Mouse (Mus musculus) kidney, postnatal 0 days (tissue): ENCODE results near the gene Timm9. TPM values are rescaled to one million over a fixed set of nuclear protein-coding genes. Genes with fewer than 3 reads are reported as not detected.

ENCODE experiments used
- ATAC-seq: fragments of 200-750 bp; cut with Nextera tagmentation; replicated peaks from 2 replicates; pipeline ENCODE4 v1.8.0; 2017; ENCODE audit warnings: low read depth, moderate number of reproducible peaks, moderate TSS enrichment, moderate library complexity; ENCODE audit not compliant: low FRiP score
- DNase-seq: peaks from one replicate; pipeline ENCODE4 v3.0.0-alpha.2; 2016; ENCODE audit warnings: low spot score
- H3K27ac ChIP-seq: fragments of 300-500 bp; sonication (generic); 2 replicates; pipeline ENCODE4 v1.5.1; 2014; ENCODE audit warnings: mild to moderate bottlenecking
- H3K27me3 ChIP-seq: fragments of 300-500 bp; sonication (generic); 2 replicates; pipeline ENCODE4 v1.6.1; 2014; ENCODE audit warnings: low read length, mixed read lengths; ENCODE audit not compliant: insufficient read depth
- H3K36me3 ChIP-seq: fragments of 300-500 bp; sonication (generic); 2 replicates; pipeline ENCODE4 v1.6.1; 2014; ENCODE audit warnings: low read length, mixed read lengths; ENCODE audit not compliant: insufficient read depth
- H3K4me1 ChIP-seq: fragments of 300-500 bp; sonication (generic); replicated peaks from 2 replicates; pipeline ENCODE4 v1.6.1; 2014; ENCODE audit warnings: antibody characterized with exemption, low read length, mixed read lengths; ENCODE audit not compliant: insufficient read depth
- H3K4me2 ChIP-seq: fragments of 300-500 bp; sonication (generic); 2 replicates; pipeline ENCODE4 v1.6.1; 2014; ENCODE audit warnings: mild to moderate bottlenecking, low read length, moderate library complexity, mixed read lengths
- H3K4me3 ChIP-seq: fragments of 300-500 bp; sonication (generic); replicated peaks from 2 replicates; pipeline ENCODE4 v1.5.1; 2014; ENCODE audit warnings: low read depth, low read length
- H3K9ac ChIP-seq: fragments of 300-500 bp; sonication (generic); 2 replicates; pipeline ENCODE4 v1.6.1; 2014; ENCODE audit warnings: low read depth, low read length
- H3K9me3 ChIP-seq: fragments of 300-500 bp; sonication (generic); replicated peaks from 2 replicates; pipeline ENCODE4 v1.6.1; 2016; ENCODE audit warnings: low read length, inconsistent platforms, mixed read lengths
- CTCF ChIP-seq: IDR thresholded peaks from 2 replicates; pipeline ENCODE4 v1.5.1; 2016; ENCODE audit warnings: antibody characterized with exemption, low read depth, mild to moderate bottlenecking, moderate library complexity
- WGBS: fragments of 180-500 bp; shearing (Covaris S2); extraction: QIAGEN DNeasy Blood & Tissue Kit; methylation state at CpG from one replicate; pipeline ENCODE4 v1.1.7; 2014; 5-methylcytosine and 5-hydroxymethylcytosine counted together
- polyA plus RNA-seq: library from polyadenylated mRNA; unstranded; fragments of >200 nt; fragmentation: Nextera tagmentation; extraction: Ambion mirVana; gene quantifications from 2 replicates; pipeline ENCODE4 v1.2.1, GENCODE M21; 2015

Timm9 gene
- polyA plus RNA-seq, 1 experiment from 2014 or later, result 114 TPM

DNA sequence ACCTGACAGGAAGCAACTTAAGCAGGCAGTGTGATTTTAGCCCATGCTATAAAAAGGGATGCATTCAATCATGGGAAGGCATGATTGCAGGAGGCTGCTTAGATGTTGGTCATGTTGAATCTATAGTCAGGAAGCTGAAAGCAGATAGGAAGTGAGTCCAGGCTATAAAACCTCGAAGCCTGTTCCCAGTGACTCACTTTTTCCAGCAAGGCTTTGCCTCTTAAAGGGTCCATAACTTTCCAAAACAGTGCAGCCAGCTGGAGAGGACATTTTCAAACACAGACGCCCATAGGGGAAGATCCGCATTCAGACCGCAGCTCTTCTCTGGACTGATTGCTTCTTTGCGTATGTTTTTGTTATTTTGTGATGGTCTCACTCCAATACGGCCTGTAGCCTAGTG is 18.5 kb upstream of the Timm9 start:
- Histone ChIP-seq H3K27me3 (no peaks in the 10 kb centered on the region), H3K4me2 (no peak overlapping the region), H3K9me3 (no peaks in the 10 kb centered on the region), H3K4me1 (no peaks in the 10 kb centered on the region), H3K27ac (no peak overlapping the region), H3K4me3 (no peak overlapping the region), H3K9ac (no peak overlapping the region), H3K36me3 (peaks cover 49% of the 10 kb centered on the region)
- no peak for TF ChIP-seq CTCF
- DNase-seq (no peak), ATAC-seq (no peak)
- 88% methylated on average over 6 of the region's 6 CpGs for WGBS

- 87% methylated on average over 8 of the region's 8 CpGs for WGBS
- DNase-seq (no peak), ATAC-seq (no peak)
- TF ChIP-seq CTCF, result no peak
- Histone ChIP-seq H3K4me2 (no peak overlapping the region), H3K27me3 (no peaks in the 10 kb centered on the region), H3K4me1 (no peaks in the 10 kb centered on the region), H3K4me3 (no peak overlapping the region), H3K9ac (no peak overlapping the region), H3K9me3 (no peaks in the 10 kb centered on the region), H3K36me3 (peaks cover 39% of the 10 kb centered on the region), H3K27ac (no peak overlapping the region)
Observed at GRCm38 (mm10) chr12:71150167-71150566, 13.7 kb upstream of the Timm9 start.

- Histone ChIP-seq H3K27ac (no peak overlapping the region), H3K9ac (no peak overlapping the region), H3K9me3 (no peaks in the 10 kb centered on the region), H3K36me3 (peaks cover 35% of the 10 kb centered on the region), H3K4me1 (no peaks in the 10 kb centered on the region), H3K4me2 (no peak overlapping the region), H3K27me3 (no peaks in the 10 kb centered on the region), H3K4me3 (no peak overlapping the region)
- no peak for TF ChIP-seq CTCF
- ATAC-seq (no peak), DNase-seq (no peak)
- WGBS, result 93% methylated on average over 6 of the region's 6 CpGs
Observed at GRCm38 (mm10) chr12:71149456-71149855, 13.0 kb upstream of the Timm9 start.

DNA sequence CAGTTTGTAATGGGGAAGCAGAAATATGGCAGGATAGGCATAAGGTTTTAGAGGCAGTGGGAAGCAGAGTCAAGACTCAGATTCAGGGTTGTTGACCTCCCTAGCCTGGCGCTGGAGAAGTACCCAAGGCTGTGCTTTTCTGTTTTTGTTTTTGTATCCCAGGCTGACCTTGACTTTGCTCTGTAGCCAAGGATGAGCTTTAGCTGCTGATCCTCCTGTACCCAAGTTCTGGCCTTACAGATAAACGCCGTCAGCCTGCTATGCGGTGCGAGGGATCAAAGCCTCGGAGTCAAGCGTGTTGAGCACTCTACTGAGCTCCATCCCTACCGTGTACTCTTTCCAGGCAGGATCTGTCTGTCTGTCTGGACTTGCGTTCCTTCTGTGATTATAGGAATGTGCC is 12.3 kb upstream of the Timm9 start:
- Histone ChIP-seq H3K4me3 (no peak overlapping the region), H3K9ac (no peak overlapping the region), H3K4me2 (no peak overlapping the region), H3K9me3 (no peaks in the 10 kb centered on the region), H3K36me3 (peaks cover 35% of the 10 kb centered on the region), H3K27ac (no peak overlapping the region), H3K4me1 (no peaks in the 10 kb centered on the region), H3K27me3 (no peaks in the 10 kb centered on the region)
- ATAC-seq (no peak), DNase-seq (no peak)
- TF ChIP-seq CTCF, result no peak
- WGBS, result 95% methylated on average over 9 of the region's 9 CpGs

GRCm38 (mm10) chr12:71147641-71148040 is 11.2 kb upstream of the Timm9 start:
- H3K4me2 ChIP-seq, result no peak overlapping the region
- no peaks in the 10 kb centered on the region for H3K27me3 ChIP-seq
- H3K9me3 ChIP-seq, result no peaks in the 10 kb centered on the region
- H3K27ac ChIP-seq, result no peak overlapping the region
- WGBS, result 88% methylated on average over 3 of the region's 3 CpGs
- peak; percentile 75 for TF ChIP-seq CTCF
- no peak overlapping the region for H3K9ac ChIP-seq
- DNase-seq (peak; percentile 65), ATAC-seq (no peak)
- no peak overlapping the region for H3K4me3 ChIP-seq
- no peaks in the 10 kb centered on the region for H3K4me1 ChIP-seq
- H3K36me3 ChIP-seq, result peaks cover 36% of the 10 kb centered on the region

- no peak overlapping the region for H3K27ac ChIP-seq
- DNase-seq (no peak), ATAC-seq (no peak)
- H3K9me3 ChIP-seq, result no peaks in the 10 kb centered on the region
- H3K4me2 ChIP-seq, result no peak overlapping the region
- no peaks in the 10 kb centered on the region for H3K27me3 ChIP-seq
- H3K4me3 ChIP-seq, result no peak overlapping the region
- TF ChIP-seq CTCF, result no peak
- peaks cover 25% of the 10 kb centered on the region; the same call in 1 of the 2 replicates for H3K36me3 ChIP-seq
- peaks cover 5% of the 10 kb centered on the region for H3K4me1 ChIP-seq
- no peak overlapping the region for H3K9ac ChIP-seq
Observed at GRCm38 (mm10) chr12:71141189-71141588, 4.7 kb upstream of the Timm9 start.

GRCm38 (mm10) chr12:71139258-71139828 is 2.9 kb upstream of the Timm9 start:
- Histone ChIP-seq H3K4me3 (no peak overlapping the region), H3K4me2 (no peak overlapping the region), H3K9ac (no peak overlapping the region), H3K27me3 (no peaks in the 10 kb centered on the region), H3K27ac (no peak overlapping the region), H3K36me3 (peaks cover 23% of the 10 kb centered on the region; the same call in 1 of the 2 replicates), H3K9me3 (no peaks in the 10 kb centered on the region), H3K4me1 (peaks cover 5% of the 10 kb centered on the region)
- no peak for DNase-seq
- no peak for ATAC-seq
- 81% methylated on average over 5 of the region's 5 CpGs for WGBS
- peak; percentile 48 for TF ChIP-seq CTCF
